Mouse (Mus musculus): Measurements from ENCODE around the gene Fancc.
"Not testable (repeated sequence)": the region's sequence is repeated elsewhere in the genome, so short reads cannot be mapped to it uniquely, and the experiment has no call there.

Gene Fancc

DNA sequence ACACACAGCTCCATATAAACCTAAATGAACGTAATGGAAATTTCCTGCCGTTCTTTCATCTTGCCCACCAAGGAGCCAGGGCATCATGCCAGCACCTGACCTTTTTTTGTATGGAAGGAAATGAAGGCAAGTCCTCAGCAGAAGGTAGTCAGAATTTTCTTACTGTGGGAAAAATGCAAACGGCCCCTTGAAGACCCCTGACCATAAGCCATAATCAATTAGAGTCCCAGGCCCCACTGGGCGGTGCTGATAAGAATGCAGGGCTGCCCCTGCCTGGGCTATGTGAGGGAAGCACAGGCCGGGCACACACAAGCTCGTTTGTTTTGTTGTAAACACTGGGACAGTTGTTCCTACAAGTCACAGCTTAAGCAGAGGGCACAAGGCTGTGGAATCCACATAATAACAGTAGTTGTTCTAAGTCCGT lies 179.4 kb downstream of the Fancc start:
- DNase-seq (ENCODE audit: low spot score in 2 of 2), result no peak

DNA sequence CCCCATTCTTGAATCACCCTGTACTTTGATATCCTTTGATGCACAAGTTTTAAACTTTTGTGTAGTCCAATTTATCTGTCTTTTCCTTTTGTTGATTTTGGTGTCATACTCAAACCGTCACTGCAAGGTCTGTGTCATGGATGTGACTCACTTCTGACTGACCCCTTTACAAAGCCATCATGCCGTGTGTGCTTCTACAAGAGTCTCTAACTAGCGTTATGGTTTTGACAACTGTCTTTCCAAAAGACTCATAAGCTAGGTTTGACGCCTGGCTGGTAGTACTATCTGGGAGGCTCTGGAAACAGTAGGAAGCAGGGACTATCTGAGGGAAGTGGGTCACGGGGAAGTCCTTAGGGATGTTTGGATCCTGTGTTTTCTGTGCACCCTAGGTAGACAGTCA lies 180.7 kb downstream of the Fancc start:
- no peak for DNase-seq (ENCODE audit: low spot score in 2 of 2)

DNA sequence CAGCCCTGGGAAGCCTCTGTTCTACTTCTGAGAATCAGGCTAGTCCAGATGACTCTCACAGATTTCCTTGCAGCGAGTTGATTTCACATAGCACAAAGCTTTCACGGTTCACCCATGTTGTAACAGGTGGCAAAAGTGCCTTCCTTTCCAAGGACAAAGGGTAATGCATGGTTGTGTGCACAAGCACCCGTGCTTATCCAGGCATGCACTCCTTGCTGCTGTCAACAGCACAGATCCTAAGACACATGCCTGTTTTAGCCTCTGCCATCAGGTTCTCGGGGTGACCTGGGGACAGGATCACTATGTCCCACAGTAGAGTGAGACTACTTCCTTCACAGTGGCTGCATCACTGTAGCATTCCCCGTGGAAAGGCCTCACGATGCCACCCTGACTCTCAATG lies 181.3 kb downstream of the Fancc start:
- DNase-seq (ENCODE audit: low spot score in 2 of 2), result no peak

GRCm38 (mm10) chr13:63315111-63315510 lies 182.0 kb downstream of the Fancc start:
- not testable (repeated sequence) for DNase-seq (ENCODE audit: low spot score in 2 of 2)

GRCm38 (mm10) chr13:63314608-63314920 lies 182.5 kb downstream of the Fancc start:
- DNase-seq (ENCODE audit: low spot score in 2 of 2), result no peak

DNA sequence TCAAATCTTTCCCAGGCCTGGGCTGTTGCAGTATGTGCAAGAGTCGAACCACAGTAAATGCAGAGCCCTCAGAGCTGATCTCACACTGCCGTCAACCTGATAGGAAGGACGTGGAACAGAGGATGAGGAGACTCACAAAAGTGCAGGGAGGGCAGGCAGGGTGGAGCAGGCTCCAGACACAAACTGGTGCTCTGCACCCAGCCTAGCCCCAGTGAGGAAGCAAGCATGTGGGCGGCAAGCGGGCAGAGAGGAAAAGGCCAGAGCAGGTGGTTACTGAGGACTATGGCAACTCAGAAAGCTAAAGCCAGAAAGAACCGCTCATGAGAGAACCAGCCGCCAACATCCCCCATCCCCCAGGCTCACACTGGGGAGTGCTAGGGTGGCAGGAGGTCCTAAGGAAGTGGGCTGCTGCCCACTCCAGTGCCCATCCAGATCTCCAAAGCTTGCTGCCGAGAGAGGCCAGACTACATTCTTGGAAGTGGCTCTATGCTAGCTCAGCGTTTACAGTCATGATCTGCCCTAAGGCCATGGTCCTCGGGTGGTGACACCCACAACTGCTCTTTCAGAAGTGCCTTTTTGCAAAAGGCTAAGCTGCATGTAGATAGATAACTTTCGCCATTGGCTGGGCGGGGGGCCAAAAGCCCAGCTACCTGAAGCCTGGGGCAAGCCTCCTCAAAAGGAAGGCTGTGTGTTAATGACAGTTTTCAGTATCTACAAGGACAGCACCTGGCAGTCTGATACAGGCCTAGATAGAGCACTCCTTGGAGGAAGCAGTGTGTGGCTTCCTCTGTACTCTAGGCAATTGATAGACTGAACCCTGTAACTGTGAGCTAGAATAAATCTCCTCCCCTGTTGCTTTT lies 183.1 kb downstream of the Fancc start:
- no peak for DNase-seq (ENCODE audit: low spot score in 2 of 2)

DNA sequence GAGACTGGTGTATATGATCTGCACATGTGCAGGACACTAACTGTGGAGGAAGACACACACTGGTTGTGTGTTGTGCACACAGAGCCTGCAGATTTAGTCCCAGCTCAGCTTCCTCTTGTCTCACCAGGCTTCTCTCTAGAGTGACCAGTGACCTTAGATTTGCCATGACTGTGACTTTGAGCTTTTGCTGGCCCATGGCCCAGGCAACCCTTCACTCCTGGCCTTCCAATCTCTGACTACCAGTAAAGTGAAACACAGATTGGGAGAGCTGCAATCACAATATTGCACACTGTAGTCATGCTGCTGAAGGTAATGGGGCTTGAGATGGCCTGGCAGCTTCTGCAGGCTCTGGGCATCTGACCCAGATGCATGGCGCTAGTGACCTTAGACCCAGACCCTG lies 183.8 kb downstream of the Fancc start:
- no peak for DNase-seq (ENCODE audit: low spot score in 2 of 2)

- no peak for DNase-seq (ENCODE audit: low spot score in 2 of 2)
These were observed 185.9 kb downstream of the Fancc start for GRCm38 (mm10) chr13:63311156-63311555.

GRCm38 (mm10) chr13:63309563-63309962 lies 187.5 kb downstream of the Fancc start:
- DNase-seq (ENCODE audit: low spot score in 2 of 2), result no peak

DNA sequence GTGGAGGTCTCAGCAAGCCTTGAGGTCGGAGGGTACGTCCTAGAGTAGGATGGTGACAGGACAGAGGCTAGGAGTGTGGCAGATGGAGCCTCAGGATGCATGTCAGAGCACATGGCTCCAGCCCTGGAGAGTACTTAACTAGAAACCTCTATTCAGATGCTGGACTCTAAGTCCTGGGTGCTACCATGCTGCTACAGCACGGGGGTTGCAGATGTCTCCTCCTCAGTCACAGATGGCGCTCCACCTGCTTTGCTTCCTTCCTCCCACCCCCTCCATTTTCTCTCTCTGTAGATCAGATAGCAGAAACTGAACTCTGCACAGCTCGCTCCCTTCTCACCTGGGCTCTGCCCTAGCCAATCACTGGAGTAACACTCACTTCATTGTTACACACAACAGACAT lies 190.3 kb downstream of the Fancc start:
- peak; percentile 58 to 70 for DNase-seq (ENCODE audit: low spot score in 2 of 2)

- DNase-seq (ENCODE audit: low spot score in 2 of 2), result peak in 1 of 2 experiments; percentile 43
These were observed 191.7 kb downstream of the Fancc start for GRCm38 (mm10) chr13:63305160-63306011.

- no peak for DNase-seq (ENCODE audit: low spot score in 2 of 2)
These were observed 192.3 kb downstream of the Fancc start for GRCm38 (mm10) chr13:63304799-63305159.

- DNase-seq (ENCODE audit: low spot score in 2 of 2), result no peak
These were observed 192.8 kb downstream of the Fancc start for GRCm38 (mm10) chr13:63304124-63304792.

DNA sequence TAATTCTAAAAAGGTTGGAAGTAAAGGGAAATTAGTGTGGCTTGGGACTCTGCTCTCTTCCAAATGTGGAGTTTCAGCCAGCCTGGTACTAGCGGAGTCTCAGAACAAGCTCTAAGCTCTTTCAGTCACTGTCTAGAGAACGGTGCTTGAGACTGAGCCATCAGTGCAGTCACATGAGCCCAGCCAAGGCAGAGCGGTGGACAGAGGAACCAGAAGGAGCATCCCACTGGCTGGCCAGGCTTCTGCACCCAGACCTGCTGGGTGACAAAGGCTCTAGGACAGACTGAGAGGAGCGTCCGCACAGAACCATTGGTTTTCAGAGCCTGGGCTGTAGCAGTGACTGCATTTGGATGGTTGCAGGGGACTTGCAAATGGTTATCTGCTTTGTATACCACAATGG lies 194.7 kb downstream of the Fancc start:
- DNase-seq (ENCODE audit: low spot score in 2 of 2), result no peak

GRCm38 (mm10) chr13:63301764-63302209 lies 195.3 kb downstream of the Fancc start:
- DNase-seq (ENCODE audit: low spot score in 2 of 2), result no peak

GRCm38 (mm10) chr13:63300929-63301328 lies 196.1 kb downstream of the Fancc start:
- DNase-seq (ENCODE audit: low spot score in 2 of 2), result no peak

- no peak for DNase-seq (ENCODE audit: low spot score in 2 of 2)
These were observed 198.1 kb downstream of the Fancc start for GRCm38 (mm10) chr13:63298931-63299330.

DNA sequence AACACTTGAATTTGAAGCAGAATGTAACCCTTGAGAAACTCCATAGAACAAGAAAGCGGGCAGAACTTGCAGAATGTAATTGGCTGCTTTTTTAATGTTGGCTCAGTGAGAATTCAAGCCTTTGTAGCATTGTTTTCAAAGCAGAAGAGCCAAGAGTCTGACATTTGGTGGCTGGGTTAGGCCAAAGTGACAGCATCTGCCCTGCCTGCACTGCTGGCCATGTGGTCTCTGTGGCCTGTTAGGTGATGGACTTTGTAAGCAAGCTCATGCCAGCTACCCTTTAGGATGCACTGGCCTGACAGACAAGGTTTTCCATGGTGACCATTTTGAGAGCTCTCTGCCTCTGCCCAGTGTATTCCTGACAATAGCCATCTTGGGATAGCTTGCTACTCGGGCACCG lies 199.1 kb downstream of the Fancc start:
- DNase-seq (ENCODE audit: low spot score in 2 of 2), result no peak

DNA sequence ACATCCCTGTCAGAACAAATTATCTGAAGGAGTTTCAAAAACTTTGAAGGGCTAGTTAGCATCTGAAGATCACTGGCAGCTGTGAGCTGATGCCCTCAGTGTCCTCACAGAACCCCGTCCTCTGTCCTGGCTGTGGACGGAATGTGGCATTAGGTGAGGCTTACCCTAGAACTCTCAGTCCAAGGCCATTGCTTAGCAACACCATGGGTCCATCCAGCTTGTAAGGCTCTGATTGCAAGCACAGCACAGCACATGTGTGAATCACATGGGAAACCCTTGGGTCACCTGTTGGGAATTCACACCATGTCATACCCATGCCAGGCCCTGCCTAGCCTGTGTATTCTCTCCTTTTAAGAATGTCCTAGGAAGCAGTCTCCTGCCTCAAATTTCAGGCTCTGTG lies 200.1 kb downstream of the Fancc start:
- DNase-seq (ENCODE audit: low spot score in 2 of 2), result no peak

GRCm38 (mm10) chr13:63296300-63296699 lies 200.8 kb downstream of the Fancc start:
- DNase-seq (ENCODE audit: low spot score in 2 of 2), result no peak

GRCm38 (mm10) chr13:63294359-63295193 lies 202.5 kb downstream of the Fancc start:
- no peak for DNase-seq (ENCODE audit: low spot score in 2 of 2)
